Mouse (Mus musculus) left cerebral cortex, postnatal 25 days (tissue): Measurements from ENCODE around the gene As3mt. TPM values are rescaled to one million over a fixed set of nuclear protein-coding genes. Genes with fewer than 3 reads are reported as not detected.
A peak's percentile ranks its signal among the peaks of the same experiment; 100 is the strongest.
"Not testable (repeated sequence)": the region's sequence is repeated elsewhere in the genome, so short reads cannot be mapped to it uniquely, and the experiment has no call there.

Experiments used
- DNase-seq, 2 experiments: peaks; one replicate each; pipeline ENCODE4 v3.0.0; 2022; ENCODE audit warnings: low spot score in 2 of 2, mixed read lengths in 1 of 2
- intact Hi-C: fragments of 180-260 bp; cut with DNase I; formaldehyde crosslinking; loops from one replicate; pipeline ENCODE4 v1.15.1; 2025
- total RNA-seq, 2 experiments: library from RNA; stranded (reverse); gene quantifications; 2 replicates each; pipeline ENCODE4 v1.2.3; 2021

Gene As3mt
- total RNA-seq, 2 experiments from 2014 or later, result 22.0 to 24.4 TPM

DNA sequence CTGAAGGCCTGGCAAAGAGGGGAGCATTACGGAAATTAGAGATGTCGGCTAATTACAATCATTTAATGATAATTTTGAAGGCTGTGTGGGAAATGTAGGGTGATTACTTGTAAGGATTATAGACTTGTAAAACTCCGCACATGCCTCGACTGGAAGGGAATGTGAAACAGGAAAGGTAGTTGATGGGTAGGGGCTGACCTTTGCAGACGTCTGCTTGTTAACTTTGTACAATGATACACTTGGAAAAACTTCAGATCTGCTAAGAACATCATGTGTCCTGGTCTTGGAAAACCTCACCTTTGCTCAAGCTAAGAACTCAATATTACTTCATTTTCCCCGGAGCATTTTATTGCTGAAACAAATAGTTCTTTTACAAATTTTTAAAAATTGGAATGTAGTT lies 64.5 kb downstream of the As3mt start:
- intact Hi-C loops, result no loop called here
- DNase-seq, result no peak

GRCm38 (mm10) chr19:46776391-46776790 lies 69.1 kb downstream of the As3mt start:
- intact Hi-C loops, result no loop called here
- no peak for DNase-seq

DNA sequence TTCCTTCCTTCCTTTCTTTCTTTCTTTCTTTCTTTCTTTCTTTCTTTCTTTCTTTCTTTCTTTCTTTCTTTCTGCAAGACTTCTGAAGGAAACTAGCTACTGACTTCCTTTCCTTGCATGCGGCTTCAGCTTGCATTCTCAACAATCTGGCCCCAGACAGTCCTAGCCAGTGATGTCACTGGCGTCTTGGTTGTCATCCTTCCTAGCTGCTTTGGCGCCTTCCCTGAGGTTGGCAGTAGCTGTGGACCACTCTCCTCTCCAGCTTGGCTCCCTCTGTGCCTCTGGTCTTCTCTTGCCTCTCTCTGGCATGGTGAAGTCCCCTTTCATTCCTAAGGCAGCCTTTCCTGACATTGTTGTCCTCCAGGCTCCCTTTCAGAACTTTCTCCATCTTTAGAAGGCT lies 69.6 kb downstream of the As3mt start:
- intact Hi-C loops, result no loop called here

DNA sequence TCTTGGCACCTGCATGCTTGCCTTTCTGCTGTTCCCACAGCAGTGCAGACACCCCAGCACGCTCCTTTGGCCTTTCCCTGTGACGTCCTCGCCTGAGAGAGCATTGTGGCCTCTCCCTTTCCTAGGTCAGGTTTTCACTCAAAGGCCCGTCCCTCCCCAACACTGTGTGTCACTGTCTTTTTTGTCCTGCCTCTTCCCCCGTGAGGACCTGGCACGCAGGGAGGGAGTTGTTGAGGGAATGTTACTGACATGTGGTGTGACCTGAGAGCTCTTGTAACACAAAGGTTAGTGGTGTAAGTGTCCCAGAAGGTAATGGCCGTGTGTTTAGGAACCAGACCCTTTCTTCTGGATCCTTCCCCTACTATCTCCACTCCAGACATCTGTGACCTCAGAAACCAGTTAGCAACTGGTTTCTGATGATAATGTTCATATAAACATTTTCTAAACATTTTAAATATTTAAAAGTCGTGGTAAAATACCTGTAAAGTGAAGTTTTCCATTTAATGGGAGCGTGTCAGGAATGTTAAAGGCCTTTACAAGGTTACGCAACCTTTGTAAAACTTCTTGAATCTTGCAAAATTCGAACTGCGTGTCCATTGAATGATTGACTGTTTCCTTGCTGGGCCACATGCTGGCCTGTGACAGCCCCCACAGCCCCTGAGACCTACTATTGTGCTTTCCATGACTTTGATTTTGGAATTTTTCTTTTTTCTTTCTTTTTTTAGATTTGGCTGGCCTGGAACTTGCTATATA lies 70.8 kb downstream of the As3mt start:
- intact Hi-C loops, result no loop called here
- DNase-seq, result no peak

More for the DNA sequence above, 69.6 kb downstream of the As3mt start:
- no peak for DNase-seq

- DNase-seq, intact Hi-C loops: not testable (repeated sequence)
Observed at GRCm38 (mm10) chr19:46779130-46779529, 71.9 kb downstream of the As3mt start.

GRCm38 (mm10) chr19:46784038-46784437 lies 76.8 kb downstream of the As3mt start:
- intact Hi-C loops, result no loop called here
- DNase-seq, result no peak

DNA sequence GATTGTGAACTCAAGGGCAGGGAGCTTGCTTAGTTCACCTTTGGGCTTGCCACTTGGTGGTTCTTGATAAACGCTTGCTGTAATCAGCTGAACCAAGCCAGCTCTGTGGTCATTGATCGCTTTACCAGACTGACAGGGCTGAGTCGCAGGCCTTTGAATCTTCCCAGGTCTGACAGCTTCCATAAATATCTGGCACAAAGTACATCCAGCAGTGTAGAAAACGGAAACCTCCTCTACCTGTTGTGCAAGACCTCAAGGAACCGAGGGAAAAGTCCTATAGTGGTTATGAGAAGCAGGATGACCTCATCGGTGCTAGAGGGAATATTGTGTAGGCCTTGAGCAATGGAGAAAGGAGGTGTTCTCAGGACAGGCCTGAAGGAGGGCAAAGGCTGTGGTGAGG lies 77.2 kb downstream of the As3mt start:
- DNase-seq, result no peak
- intact Hi-C loops, result no loop called here

DNA sequence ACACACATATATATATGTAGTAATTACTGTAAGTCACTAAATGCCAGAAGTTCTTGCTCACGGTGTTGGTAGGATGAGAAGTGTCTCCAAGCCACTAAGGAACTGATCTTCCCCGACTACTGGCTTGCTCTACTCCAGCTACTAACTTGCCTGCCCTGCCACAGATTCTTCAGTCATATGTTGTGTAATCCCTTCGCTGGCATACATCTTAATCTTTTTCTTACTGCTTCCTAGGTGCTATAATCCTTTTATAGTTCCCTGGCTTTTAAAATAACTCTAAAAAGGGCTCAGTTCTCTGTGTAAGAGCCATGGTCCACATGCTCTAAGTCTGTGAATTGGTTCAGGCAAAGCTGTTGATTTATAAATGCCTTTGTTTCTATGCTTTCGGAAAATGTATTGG lies 78.4 kb downstream of the As3mt start:
- peak in 1 of 2 experiments; percentile 67 for DNase-seq
- intact Hi-C loops, result no loop called here

- DNase-seq, result peak in 1 of 2 experiments; percentile 78
- intact Hi-C loops, result no loop called here
Observed at GRCm38 (mm10) chr19:46789782-46790181, 82.5 kb downstream of the As3mt start.

Other genes with a start within 250 kb of the As3mt start
- gene Trim8, start 205.8 kb upstream of the As3mt start, total RNA-seq, result 100 to 1,000 TPM; 114 to 116 TPM
- 100 to 1,000 TPM; 113 to 120 TPM for gene Arl3, start 134.3 kb upstream of the As3mt start, total RNA-seq
- gene Sfxn2, start 134.1 kb upstream of the As3mt start, total RNA-seq, result 1 to 10 TPM; 3.7 to 4.8 TPM
- 10 to 100 TPM; 34.2 to 40.8 TPM for gene Wbp1l, start 108.4 kb upstream of the As3mt start, total RNA-seq
- not detected for gene Cyp17a1, start 34.3 kb upstream of the As3mt start, total RNA-seq
- gene Borcs7, start 17.6 kb upstream of the As3mt start, total RNA-seq, result 10 to 100 TPM; 22.5 to 25.6 TPM
- 10 to 100 TPM; 33.3 to 33.9 TPM for gene Cnnm2, start 54.1 kb downstream of the As3mt start, total RNA-seq